Mouse (Mus musculus) midbrain, embryonic 16.5 days (tissue): ENCODE data around the gene Rad51b. TPM values are rescaled to one million over a fixed set of nuclear protein-coding genes. Genes with fewer than 3 reads are reported as not detected.

Experiments used
- ATAC-seq: fragments of 200-750 bp; cut with Nextera tagmentation; 2 replicates; pipeline ENCODE4 v1.8.0; 2017; ENCODE audit warnings: moderate TSS enrichment
- H3K27ac ChIP-seq: fragments of 300-500 bp; sonication (generic); 2 replicates; pipeline ENCODE4 v1.5.1; 2014; ENCODE audit warnings: mild to moderate bottlenecking, low read length, mixed read lengths
- H3K27me3 ChIP-seq: fragments of 300-500 bp; sonication (generic); 2 replicates; pipeline ENCODE4 v1.6.1; 2014; ENCODE audit warnings: low read depth, low read length, mixed read lengths; ENCODE audit not compliant: control insufficient read depth, insufficient read depth
- H3K36me3 ChIP-seq: fragments of 300-500 bp; sonication (generic); 2 replicates; pipeline ENCODE4 v1.6.1; 2014; ENCODE audit warnings: mild to moderate bottlenecking, low read length, moderate library complexity, mixed read lengths; ENCODE audit not compliant: control insufficient read depth, insufficient read depth
- H3K4me1 ChIP-seq: fragments of 300-500 bp; sonication (generic); 2 replicates; pipeline ENCODE4 v1.6.1; 2014; ENCODE audit warnings: mild to moderate bottlenecking, low read length, mixed read lengths; ENCODE audit not compliant: control insufficient read depth, insufficient read depth
- H3K4me2 ChIP-seq: fragments of 300-500 bp; sonication (generic); 2 replicates; pipeline ENCODE4 v1.6.1; 2014; ENCODE audit warnings: mild to moderate bottlenecking, low read length, mixed read lengths
- H3K4me3 ChIP-seq: fragments of 300-500 bp; sonication (generic); 2 replicates; pipeline ENCODE4 v1.5.1; 2014; ENCODE audit warnings: low read depth, mild to moderate bottlenecking, low read length, moderate library complexity, mixed read lengths
- H3K9ac ChIP-seq: fragments of 300-500 bp; sonication (generic); 2 replicates; pipeline ENCODE4 v1.6.1; 2014; ENCODE audit warnings: low read depth, low read length, mixed read lengths
- H3K9me3 ChIP-seq: fragments of 300-500 bp; sonication (generic); replicated peaks from 2 replicates; pipeline ENCODE4 v1.6.1; 2014; ENCODE audit warnings: mild to moderate bottlenecking, low read length, mixed read lengths; ENCODE audit not compliant: control insufficient read depth, poor library complexity, severe bottlenecking
- WGBS: fragments of 180-500 bp; shearing (Covaris S2); extraction: QIAGEN DNeasy Blood & Tissue Kit; methylation state at CpG from one replicate; pipeline ENCODE4 v1.1.7; 2014; 5-methylcytosine and 5-hydroxymethylcytosine counted together
- polyA plus RNA-seq: library from polyadenylated mRNA; unstranded; fragments of >200 nt; fragmentation: Nextera tagmentation; extraction: Ambion mirVana; gene quantifications from 2 replicates; pipeline ENCODE4 v1.2.1, GENCODE M21; 2015

Gene Rad51b
- polyA plus RNA-seq, 1 experiment from 2014 or later, result 1.5 TPM

GRCm38 (mm10) chr12:79647976-79648375, 350.9 kb downstream of the Rad51b start:
- Histone ChIP-seq H3K27me3 (no peaks in the 10 kb centered on the region), H3K27ac (no peak overlapping the region), H3K9ac (no peak overlapping the region), H3K4me2 (no peak overlapping the region), H3K4me1 (no peaks in the 10 kb centered on the region), H3K36me3 (no peaks in the 10 kb centered on the region), H3K9me3 (no peaks in the 10 kb centered on the region), H3K4me3 (no peak overlapping the region)
- ATAC-seq, result no peak
- WGBS, result 75% methylated on average over 5 of the region's 5 CpGs

GRCm38 (mm10) chr12:79648812-79649700, 352.0 kb downstream of the Rad51b start:
- no peaks in the 10 kb centered on the region for H3K9me3 ChIP-seq
- no peaks in the 10 kb centered on the region for H3K27me3 ChIP-seq
- WGBS, result 39% methylated on average over 7 of the region's 7 CpGs
- H3K4me3 ChIP-seq, result no peak overlapping the region
- H3K9ac ChIP-seq, result no peak overlapping the region
- ATAC-seq, result no peak
- H3K4me2 ChIP-seq, result no peak overlapping the region
- no peaks in the 10 kb centered on the region for H3K4me1 ChIP-seq
- H3K27ac ChIP-seq, result no peak overlapping the region
- no peaks in the 10 kb centered on the region for H3K36me3 ChIP-seq

GRCm38 (mm10) chr12:79649796-79650195, 352.7 kb downstream of the Rad51b start:
- H3K27ac ChIP-seq, result no peak overlapping the region
- no peak overlapping the region for H3K4me2 ChIP-seq
- H3K4me3 ChIP-seq, result no peak overlapping the region
- H3K9me3 ChIP-seq, result no peaks in the 10 kb centered on the region
- no peak overlapping the region for H3K9ac ChIP-seq
- no peaks in the 10 kb centered on the region for H3K4me1 ChIP-seq
- no peaks in the 10 kb centered on the region for H3K36me3 ChIP-seq
- no peaks in the 10 kb centered on the region for H3K27me3 ChIP-seq
- no peak for ATAC-seq

- no peaks in the 10 kb centered on the region for H3K27me3 ChIP-seq
- H3K27ac ChIP-seq, result no peak overlapping the region
- H3K4me1 ChIP-seq, result no peaks in the 10 kb centered on the region
- no peaks in the 10 kb centered on the region for H3K36me3 ChIP-seq
- H3K9ac ChIP-seq, result no peak overlapping the region
- H3K9me3 ChIP-seq, result no peaks in the 10 kb centered on the region
- no peak overlapping the region for H3K4me3 ChIP-seq
- H3K4me2 ChIP-seq, result no peak overlapping the region
- ATAC-seq, result no peak
- WGBS, result 94% methylated on average over 5 of the region's 5 CpGs
These were observed 358.1 kb downstream of the Rad51b start for GRCm38 (mm10) chr12:79655138-79655537.

- no peak for ATAC-seq
- H3K4me1 ChIP-seq, result peaks cover 5% of the 10 kb centered on the region; the same call in 1 of the 2 replicates
- H3K27ac ChIP-seq, result no peak overlapping the region
- no peak overlapping the region for H3K9ac ChIP-seq
- no peak overlapping the region for H3K4me3 ChIP-seq
- H3K36me3 ChIP-seq, result no peaks in the 10 kb centered on the region
- 84% methylated on average over 3 of the region's 3 CpGs for WGBS
- H3K9me3 ChIP-seq, result no peaks in the 10 kb centered on the region
- no peak overlapping the region for H3K4me2 ChIP-seq
- H3K27me3 ChIP-seq, result no peaks in the 10 kb centered on the region
These were observed 361.8 kb downstream of the Rad51b start for GRCm38 (mm10) chr12:79658861-79659260.

- Histone ChIP-seq H3K4me3 (no peak overlapping the region), H3K27ac (no peak overlapping the region), H3K4me1 (peaks cover 5% of the 10 kb centered on the region; the same call in 1 of the 2 replicates), H3K36me3 (no peaks in the 10 kb centered on the region), H3K4me2 (no peak overlapping the region), H3K9ac (no peak overlapping the region), H3K27me3 (no peaks in the 10 kb centered on the region), H3K9me3 (no peaks in the 10 kb centered on the region)
- WGBS, result 4% methylated on average over 2 of the region's 2 CpGs
- ATAC-seq, result no peak
These were observed 364.2 kb downstream of the Rad51b start for GRCm38 (mm10) chr12:79661270-79661669.

GRCm38 (mm10) chr12:79663131-79663892, 366.2 kb downstream of the Rad51b start:
- Histone ChIP-seq H3K4me1 (peaks cover 5% of the 10 kb centered on the region; the same call in 1 of the 2 replicates), H3K27ac (no peak overlapping the region), H3K4me2 (no peak overlapping the region), H3K27me3 (no peaks in the 10 kb centered on the region), H3K9me3 (no peaks in the 10 kb centered on the region; the same call in 1 of the 2 replicates), H3K36me3 (no peaks in the 10 kb centered on the region), H3K4me3 (no peak overlapping the region), H3K9ac (no peak overlapping the region)
- 72% methylated on average over 10 of the region's 10 CpGs for WGBS
- no peak for ATAC-seq

- ATAC-seq, result no peak
- no peaks in the 10 kb centered on the region for H3K36me3 ChIP-seq
- H3K4me2 ChIP-seq, result no peak overlapping the region
- H3K27me3 ChIP-seq, result no peaks in the 10 kb centered on the region
- H3K9ac ChIP-seq, result no peak overlapping the region
- 80% methylated on average over 7 of the region's 7 CpGs for whole genome bisulfite sequencing
- H3K27ac ChIP-seq, result no peak overlapping the region
- H3K4me3 ChIP-seq, result no peak overlapping the region
- no peaks in the 10 kb centered on the region; the same call in 1 of the 2 replicates for H3K9me3 ChIP-seq
- H3K4me1 ChIP-seq, result peaks cover 5% of the 10 kb centered on the region; the same call in 1 of the 2 replicates
These were observed 367.0 kb downstream of the Rad51b start for GRCm38 (mm10) chr12:79663893-79664574.
